ENCODE assay signal across 9 mouse cellular contexts in genomic region chr15:100838607-100839207, GRCm38 (mm10). TPM values are rescaled to one million over a fixed set of nuclear protein-coding genes. Genes with fewer than 3 reads are reported as not detected.
DNase-seq lines count a peak whose midpoint lies in the region; ATAC-seq and TF ChIP-seq lines count a peak whose summit lies in the region.
"Had no signal": no experiment of that assay in that cellular context is flagged by ENCODE, and none has a peak within 500 bp of the region (broad histone marks: within the 10 kb centered on the region; RNA-seq: fewer than 3 reads in every experiment).

No protein-coding gene starts in this region.

- H3K9ac ChIP-seq in neural tube, embryonic 13.5 days: no peak overlapping the region
- H3K9ac ChIP-seq: neural tube, embryonic 12.5 days had no signal

- no peaks in the 10 kb centered on the region for H3K36me3 ChIP-seq in limb, embryonic 10.5 days
- no peaks in the 10 kb centered on the region for H3K36me3 ChIP-seq in neural tube, embryonic 13.5 days
- H3K36me3 ChIP-seq: neural tube, embryonic 12.5 days had no signal

- no peak overlapping the region for H3K4me2 ChIP-seq in neural tube, embryonic 13.5 days
- H3K4me2 ChIP-seq: neural tube, embryonic 12.5 days had no signal

- DNase-seq in right cerebral cortex, adult 2 months (ENCODE audit: low spot score in 2 of 2): peak; percentile 65 to 72
- no peak for DNase-seq in right cerebral cortex, postnatal 25 days
- DNase-seq in fibroblast of lung, adult 2 months (ENCODE audit: low read depth): peak; percentile 27
- DNase-seq in induced T-regulatory cell, adult 2 months (ENCODE audit: low read depth): peak; percentile 47
- peak; percentile 64 for DNase-seq in limb, embryonic 10.5 days (ENCODE audit: low spot score)
- DNase-seq in urinary bladder, postnatal 36 days (ENCODE audit: low spot score in 2 of 2): peak; percentile 14 to 36

- TF ChIP-seq POLR2A in bone marrow macrophage, adult 2 months (IDR thresholded peaks at IDR 0.05; ENCODE audit: borderline replicate concordance, low read depth, low read length): no peak

- peak; percentile 53; the same call in 1 of the 2 replicates for ATAC-seq in neural tube, embryonic 13.5 days (ENCODE audit: low read depth)

- H3K4me1 ChIP-seq in bone marrow macrophage, adult 2 months (ENCODE audit: control insufficient read depth, insufficient read depth, low read length): no peaks in the 10 kb centered on the region
- H3K4me1 ChIP-seq in limb, embryonic 10.5 days: peaks cover 9% of the 10 kb centered on the region
- peaks cover 5% of the 10 kb centered on the region; the same call in 1 of the 2 replicates for H3K4me1 ChIP-seq in neural tube, embryonic 13.5 days (replicated peaks)
- H3K4me1 ChIP-seq: neural tube, embryonic 12.5 days had no signal

- 41% methylated on average over 12 of the region's 12 CpGs for WGBS in limb, embryonic 10.5 days
- 46% methylated on average over 12 of the region's 12 CpGs for WGBS in neural tube, embryonic 13.5 days

- TF ChIP-seq CTCF in bone marrow macrophage, adult 2 months (IDR thresholded peaks at IDR 0.05; ENCODE audit: low read depth, low read length): peak; percentile 61; the same call in 1 of the 2 replicates

- no peak overlapping the region for H3K27ac ChIP-seq in bone marrow macrophage, adult 2 months (ENCODE audit: insufficient read depth, low read depth, low read length)
- peak overlapping the region; percentile 43 for H3K27ac ChIP-seq in limb, embryonic 10.5 days
- H3K27ac ChIP-seq in neural tube, embryonic 13.5 days (replicated peaks): no peak overlapping the region
- H3K27ac ChIP-seq: neural tube, embryonic 12.5 days had no signal

- H3K9me3 ChIP-seq in limb, embryonic 10.5 days (replicated peaks): 0 out of 2 replicates have a peak, but pooled peaks cover 2% of the 10 kb centered on the region
- H3K9me3 ChIP-seq in neural tube, embryonic 13.5 days: 0 out of 2 replicates have a peak, but pooled peaks cover 10% of the 10 kb centered on the region

- H3K27me3 ChIP-seq in limb, embryonic 10.5 days (ENCODE audit: low read depth, poor library complexity, severe bottlenecking): no peaks in the 10 kb centered on the region
- H3K27me3 ChIP-seq in neural tube, embryonic 13.5 days: no peaks in the 10 kb centered on the region
- H3K27me3 ChIP-seq: neural tube, embryonic 12.5 days had no signal

- H3K4me3 ChIP-seq in bone marrow macrophage, adult 2 months (ENCODE audit: insufficient read depth, low read length): no peak overlapping the region
- no peak overlapping the region for H3K4me3 ChIP-seq in limb, embryonic 10.5 days
- no peak overlapping the region for H3K4me3 ChIP-seq in neural tube, embryonic 13.5 days
- H3K4me3 ChIP-seq: neural tube, embryonic 12.5 days had no signal

RNA-seq across cellular contexts. Expression of gene Scn8a, which starts 31.0 kb away (rescaled TPM):
- polyA plus RNA-seq in bone marrow macrophage, adult 2 months (2012; ENCODE audit: insufficient read depth, insufficient read length, missing spikeins): not detected in 2 replicates
- polyA plus RNA-seq in limb, embryonic 10.5 days (2016; fragmentation: Nextera tagmentation; extraction: Ambion mirVana): 3.9 and 4.3 TPM in 2 replicates
- 17.6 and 18.2 TPM in 2 replicates for polyA plus RNA-seq in neural tube, embryonic 13.5 days (2015; fragmentation: Nextera tagmentation; extraction: Ambion mirVana)
